Mouse (Mus musculus) limb, embryonic 10.5 days (tissue): ENCODE data around the gene Pde10a. TPM values are rescaled to one million over a fixed set of nuclear protein-coding genes. Genes with fewer than 3 reads are reported as not detected.

Experiments used
- DNase-seq: peaks from one replicate; pipeline ENCODE4 v3.0.0-alpha.2; 2017; ENCODE audit warnings: low spot score
- H3K27ac ChIP-seq: fragments of 300-500 bp; sonication (generic); 2 replicates; pipeline ENCODE4 v1.5.1; 2016; ENCODE audit warnings: mild to moderate bottlenecking
- H3K27me3 ChIP-seq: fragments of 300-500 bp; sonication (generic); 2 replicates; pipeline ENCODE4 v1.6.1; 2016; ENCODE audit warnings: low read depth, mild to moderate bottlenecking; ENCODE audit not compliant: poor library complexity, severe bottlenecking
- H3K36me3 ChIP-seq: fragments of 300-500 bp; sonication (generic); 2 replicates; pipeline ENCODE4 v1.6.1; 2016; ENCODE audit warnings: mild to moderate bottlenecking, moderate library complexity
- H3K4me1 ChIP-seq: fragments of 300-500 bp; sonication (generic); 2 replicates; pipeline ENCODE4 v1.6.1; 2016
- H3K4me3 ChIP-seq: fragments of 300-500 bp; sonication (generic); 2 replicates; pipeline ENCODE4 v1.5.1; 2016; ENCODE audit warnings: mild to moderate bottlenecking, moderate library complexity
- H3K9me3 ChIP-seq: fragments of 300-500 bp; sonication (generic); replicated peaks from 2 replicates; pipeline ENCODE4 v1.6.1; 2016; ENCODE audit warnings: mild to moderate bottlenecking
- WGBS: fragments of 180-500 bp; shearing (Covaris S2); methylation state at CpG from one replicate; pipeline ENCODE4 v1.1.7; 2016; 5-methylcytosine and 5-hydroxymethylcytosine counted together
- polyA plus RNA-seq: library from polyadenylated mRNA; unstranded; fragments of >200 nt; fragmentation: Nextera tagmentation; extraction: Ambion mirVana; gene quantifications from 2 replicates; pipeline ENCODE4 v1.2.1, GENCODE M21; 2016

Gene Pde10a
- polyA plus RNA-seq, 1 experiment from 2014 or later: 1.6 TPM

DNA sequence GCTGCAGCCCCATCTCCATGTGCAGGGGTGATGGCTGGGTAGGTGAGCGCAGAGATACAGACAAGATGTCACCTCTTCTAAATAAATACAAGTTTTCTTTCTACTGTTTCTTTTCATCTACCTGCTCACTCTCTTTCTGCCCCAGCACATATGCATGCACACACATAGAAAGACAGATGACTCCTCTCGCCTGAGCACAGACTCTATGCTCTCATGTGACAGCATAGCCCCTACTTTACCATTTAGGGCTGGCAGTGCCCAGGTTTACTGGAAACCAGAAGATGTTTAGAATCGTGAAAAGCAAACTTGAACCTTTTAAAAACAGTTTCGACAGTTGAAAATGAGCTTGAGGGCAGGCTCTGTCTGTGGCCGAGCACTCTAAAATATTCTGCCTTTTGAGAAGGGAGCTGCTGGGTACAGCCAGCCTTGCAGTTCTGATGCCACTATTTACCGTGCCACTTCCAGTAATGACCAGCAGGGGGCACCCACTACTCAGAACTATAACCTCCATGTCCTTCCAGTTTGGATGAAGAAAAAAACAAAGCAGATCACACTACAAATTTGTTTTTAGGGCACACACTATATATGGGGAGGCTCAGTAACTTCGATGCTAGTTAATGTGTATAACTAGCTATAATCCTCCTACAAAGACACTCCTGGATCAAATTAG, 88.8 kb downstream of the Pde10a start:
- Histone ChIP-seq H3K27me3 (no peaks in the 10 kb centered on the region), H3K36me3 (no peaks in the 10 kb centered on the region), H3K27ac (no peak overlapping the region), H3K4me1 (no peaks in the 10 kb centered on the region), H3K9me3 (no peaks in the 10 kb centered on the region), H3K4me3 (no peak overlapping the region)
- peak; percentile 86 for DNase-seq
- WGBS: 38% methylated on average over 7 of the region's 7 CpGs

DNA sequence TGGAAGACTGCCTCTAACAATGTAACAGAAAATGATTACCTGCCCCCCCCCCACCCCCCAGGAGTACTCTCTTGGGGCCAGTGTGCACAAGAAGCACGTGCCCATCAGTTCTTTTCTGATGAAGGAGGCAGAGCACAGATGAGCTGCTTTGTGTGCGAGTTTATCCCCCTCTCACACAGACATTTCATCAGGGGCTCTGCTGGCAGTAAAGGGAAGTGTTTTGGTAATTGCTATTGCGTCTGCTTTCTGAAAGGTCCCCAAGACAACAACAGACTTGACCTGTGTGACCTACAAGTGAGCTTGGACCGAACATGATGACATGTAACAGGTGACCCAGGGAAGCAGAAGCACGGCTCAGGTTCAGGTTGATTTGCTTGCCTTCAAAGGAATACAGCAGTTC, 95.2 kb downstream of the Pde10a start:
- H3K27ac ChIP-seq: no peak overlapping the region
- 43% methylated on average over 5 of the region's 5 CpGs for WGBS
- DNase-seq: no peak
- H3K36me3 ChIP-seq: no peaks in the 10 kb centered on the region
- H3K27me3 ChIP-seq: no peaks in the 10 kb centered on the region
- no peak overlapping the region for H3K4me3 ChIP-seq
- no peaks in the 10 kb centered on the region for H3K9me3 ChIP-seq
- peaks cover 34% of the 10 kb centered on the region for H3K4me1 ChIP-seq

DNA sequence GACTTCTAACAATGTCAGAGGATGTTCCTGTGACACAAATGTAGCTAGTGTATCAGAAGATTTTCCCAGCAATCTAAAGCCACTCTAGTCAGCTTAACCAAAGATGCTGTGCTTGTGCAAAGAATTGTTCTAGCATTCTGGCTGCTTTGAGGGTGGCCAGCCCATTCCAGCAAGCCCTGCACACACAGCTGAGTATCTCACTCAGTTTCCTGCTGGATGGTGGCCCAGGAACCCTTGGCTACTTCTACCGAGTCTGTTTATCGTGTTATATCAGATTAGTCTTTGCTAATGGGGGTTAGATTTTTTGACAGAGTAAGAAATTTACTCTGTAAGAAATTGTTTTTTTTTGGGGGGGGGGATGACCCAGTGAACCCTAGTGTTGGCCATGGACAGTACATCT, 95.9 kb downstream of the Pde10a start:
- peaks cover 35% of the 10 kb centered on the region for H3K4me1 ChIP-seq
- WGBS: 83% methylated on average over 2 of the region's 2 CpGs
- H3K9me3 ChIP-seq: no peaks in the 10 kb centered on the region
- DNase-seq: no peak
- H3K36me3 ChIP-seq: no peaks in the 10 kb centered on the region
- H3K27ac ChIP-seq: no peak overlapping the region
- H3K27me3 ChIP-seq: no peaks in the 10 kb centered on the region
- no peak overlapping the region for H3K4me3 ChIP-seq

DNA sequence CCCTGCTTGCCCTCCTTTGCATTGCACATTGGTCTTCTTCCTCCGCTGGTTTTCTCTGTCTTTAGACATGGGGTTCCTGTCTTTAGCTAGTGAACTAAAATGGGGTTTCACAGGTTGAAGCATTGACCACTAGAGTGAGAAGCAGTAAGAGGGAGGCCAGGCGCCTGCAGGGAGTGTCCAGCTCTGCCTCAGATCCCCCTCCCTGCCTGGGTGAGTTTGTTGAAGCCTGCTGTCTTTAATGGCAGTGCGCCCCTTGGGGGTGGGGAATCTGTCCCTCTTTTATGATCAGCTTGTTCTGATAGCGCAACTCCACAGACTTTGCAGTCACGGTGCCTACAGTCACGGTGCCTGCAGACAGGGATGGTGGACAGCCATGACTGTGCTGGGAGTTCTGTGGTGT, 96.7 kb downstream of the Pde10a start:
- peak overlapping the region; percentile 70 for H3K27ac ChIP-seq
- peaks cover 38% of the 10 kb centered on the region for H3K4me1 ChIP-seq
- 35% methylated on average over 6 of the region's 6 CpGs for WGBS
- H3K4me3 ChIP-seq: no peak overlapping the region
- H3K9me3 ChIP-seq: no peaks in the 10 kb centered on the region
- DNase-seq: no peak
- no peaks in the 10 kb centered on the region for H3K27me3 ChIP-seq
- H3K36me3 ChIP-seq: no peaks in the 10 kb centered on the region

DNA sequence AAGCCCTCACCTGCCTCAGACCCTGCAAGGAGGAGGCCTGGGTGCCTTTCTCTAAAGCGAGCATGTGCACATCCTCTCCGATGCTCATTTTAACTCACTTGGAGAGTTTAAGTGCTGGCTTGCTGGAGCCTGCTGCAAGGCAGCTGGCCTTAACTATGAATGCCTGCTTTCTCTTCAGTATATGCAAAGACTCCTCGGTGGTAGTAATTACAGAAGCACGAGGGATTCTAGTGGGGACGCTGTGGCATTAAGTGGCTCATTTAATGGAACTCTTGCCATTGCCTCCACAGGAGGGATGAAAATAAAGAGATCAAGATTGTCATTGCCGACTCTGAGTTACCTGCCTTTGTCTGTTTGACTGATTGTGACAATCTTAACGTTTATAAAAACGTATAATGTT, 101.2 kb downstream of the Pde10a start:
- Histone ChIP-seq H3K4me3 (no peak overlapping the region), H3K4me1 (peaks cover 26% of the 10 kb centered on the region), H3K36me3 (no peaks in the 10 kb centered on the region), H3K27ac (no peak overlapping the region), H3K27me3 (no peaks in the 10 kb centered on the region), H3K9me3 (no peaks in the 10 kb centered on the region)
- DNase-seq: no peak
- WGBS: 76% methylated on average over 8 of the region's 8 CpGs

DNA sequence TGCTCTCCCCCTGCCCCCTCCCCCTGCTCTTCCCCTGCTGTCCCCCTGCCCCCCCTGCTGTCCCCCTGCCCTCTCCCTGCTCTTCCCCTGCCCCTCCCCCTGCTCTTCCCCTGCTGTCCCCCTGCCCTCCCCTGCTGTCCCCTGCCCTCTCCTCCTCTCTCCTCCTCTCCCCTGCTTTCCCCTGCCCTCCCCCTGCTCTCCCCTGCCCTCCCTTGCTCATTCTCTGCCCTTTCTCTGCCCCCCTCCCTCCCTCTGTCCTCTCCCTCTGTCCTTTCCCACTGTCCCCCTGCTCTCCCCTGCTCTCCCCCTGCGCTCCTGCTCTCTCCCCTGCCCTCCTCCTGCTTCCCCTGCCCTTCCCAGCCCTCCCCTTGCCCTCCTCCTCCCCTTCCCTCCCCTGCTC, 106.5 kb downstream of the Pde10a start:
- H3K27ac ChIP-seq: no peak overlapping the region
- no peak for DNase-seq
- 70% methylated on average over 1 of the region's 1 CpGs for WGBS
- H3K9me3 ChIP-seq: no peaks in the 10 kb centered on the region
- no peaks in the 10 kb centered on the region for H3K27me3 ChIP-seq
- H3K36me3 ChIP-seq: no peaks in the 10 kb centered on the region
- H3K4me1 ChIP-seq: peaks cover 7% of the 10 kb centered on the region; the same call in 1 of the 2 replicates
- H3K4me3 ChIP-seq: no peak overlapping the region

DNA sequence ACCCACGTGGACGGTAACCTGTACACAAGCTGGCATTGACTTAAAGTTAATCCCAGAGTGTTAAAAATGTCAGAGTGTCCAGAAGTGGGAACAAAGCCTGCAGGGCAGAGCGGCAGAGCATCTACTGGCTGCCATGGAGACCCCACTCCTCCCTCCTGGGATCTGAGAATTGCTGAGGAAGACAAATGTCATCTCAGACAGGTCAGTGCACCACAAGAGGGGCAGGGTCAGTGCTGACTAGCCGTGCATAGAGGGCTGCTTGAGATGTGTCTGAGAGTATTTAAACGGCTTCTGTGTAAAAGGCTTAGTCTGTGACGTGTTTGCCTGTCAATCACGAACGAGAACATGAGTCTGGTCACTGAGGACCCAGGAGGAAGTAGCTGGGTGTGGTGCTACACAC, 108.4 kb downstream of the Pde10a start:
- H3K27me3 ChIP-seq: no peaks in the 10 kb centered on the region
- WGBS: 61% methylated on average over 8 of the region's 8 CpGs
- no peak for DNase-seq

DNA sequence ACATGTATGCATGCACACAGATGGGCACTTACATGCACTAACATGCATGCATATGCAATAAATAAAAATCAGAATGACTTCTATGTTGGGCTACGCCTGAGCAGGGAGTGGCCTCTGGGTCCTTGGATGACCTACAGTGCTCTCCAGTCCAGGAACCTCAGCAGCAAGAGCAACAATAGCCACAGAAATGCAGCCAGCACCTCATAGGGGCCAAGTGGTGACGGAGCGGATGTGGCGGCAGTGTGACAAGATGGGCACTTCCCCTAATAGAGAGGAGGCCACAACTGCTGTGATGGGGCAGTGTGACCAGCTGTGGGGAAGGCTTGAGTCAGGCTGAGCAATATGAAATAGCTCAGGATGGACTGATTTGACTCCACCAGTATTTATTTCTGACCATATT, 109.3 kb downstream of the Pde10a start:
- Histone ChIP-seq H3K27ac (no peak overlapping the region), H3K9me3 (no peaks in the 10 kb centered on the region), H3K4me1 (peaks cover 11% of the 10 kb centered on the region), H3K4me3 (no peak overlapping the region), H3K36me3 (no peaks in the 10 kb centered on the region), H3K27me3 (no peaks in the 10 kb centered on the region)
- 91% methylated on average over 4 of the region's 4 CpGs for WGBS
- no peak for DNase-seq

More for the DNA sequence above, 108.4 kb downstream of the Pde10a start:
- no peak overlapping the region for H3K27ac ChIP-seq
- H3K36me3 ChIP-seq: no peaks in the 10 kb centered on the region
- H3K4me1 ChIP-seq: peaks cover 10% of the 10 kb centered on the region
- no peaks in the 10 kb centered on the region for H3K9me3 ChIP-seq
- H3K4me3 ChIP-seq: no peak overlapping the region

DNA sequence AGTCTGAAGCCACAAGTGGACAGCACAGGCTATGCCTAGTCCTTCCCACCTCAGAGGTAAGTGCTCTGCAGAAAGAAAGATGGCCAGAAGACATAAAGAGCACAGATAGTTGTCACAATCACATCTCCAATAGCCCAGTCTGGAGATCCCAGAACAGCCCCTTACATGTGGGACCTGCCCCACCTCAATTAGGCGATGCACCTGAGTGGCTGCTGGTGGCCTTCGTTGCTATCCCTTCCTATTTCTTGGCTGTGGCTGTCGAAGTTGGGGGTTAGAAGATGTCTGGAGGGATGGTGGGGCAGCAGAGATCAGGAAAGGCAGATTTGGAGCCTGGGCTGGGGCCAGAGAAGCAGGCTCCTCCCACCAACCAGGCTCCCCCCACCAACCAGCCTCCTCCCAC, 111.1 kb downstream of the Pde10a start:
- WGBS: 72% methylated on average over 3 of the region's 3 CpGs
- H3K27me3 ChIP-seq: no peaks in the 10 kb centered on the region
- no peak for DNase-seq

DNA sequence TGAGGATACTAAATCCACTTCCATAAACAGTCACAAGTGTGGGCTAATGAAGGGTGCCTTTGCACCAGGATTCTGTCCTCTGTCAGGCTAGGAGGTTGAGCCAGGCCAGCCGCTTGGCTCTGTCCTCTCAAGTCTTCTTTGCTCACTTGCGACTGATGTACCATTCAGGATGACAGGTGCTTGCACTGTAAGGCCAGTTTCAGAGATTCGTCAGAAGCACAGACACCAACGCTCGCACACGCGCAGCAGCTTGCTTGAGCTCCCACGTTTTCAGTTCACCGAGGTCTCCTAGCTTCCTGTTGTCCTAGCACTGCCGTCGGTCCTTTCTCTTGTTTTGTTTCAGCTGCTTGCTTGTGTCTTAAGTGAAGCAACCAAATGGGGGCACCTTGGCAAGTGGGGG, 111.5 kb downstream of the Pde10a start:
- H3K4me3 ChIP-seq: no peak overlapping the region
- WGBS: 74% methylated on average over 11 of the region's 11 CpGs
- H3K36me3 ChIP-seq: no peaks in the 10 kb centered on the region
- DNase-seq: no peak
- H3K9me3 ChIP-seq: no peaks in the 10 kb centered on the region
- H3K4me1 ChIP-seq: peaks cover 12% of the 10 kb centered on the region
- H3K27ac ChIP-seq: no peak overlapping the region
- no peaks in the 10 kb centered on the region for H3K27me3 ChIP-seq

More for the DNA sequence above, 111.1 kb downstream of the Pde10a start:
- Histone ChIP-seq H3K4me1 (peaks cover 14% of the 10 kb centered on the region), H3K4me3 (no peak overlapping the region), H3K9me3 (no peaks in the 10 kb centered on the region), H3K36me3 (no peaks in the 10 kb centered on the region), H3K27ac (no peak overlapping the region)

DNA sequence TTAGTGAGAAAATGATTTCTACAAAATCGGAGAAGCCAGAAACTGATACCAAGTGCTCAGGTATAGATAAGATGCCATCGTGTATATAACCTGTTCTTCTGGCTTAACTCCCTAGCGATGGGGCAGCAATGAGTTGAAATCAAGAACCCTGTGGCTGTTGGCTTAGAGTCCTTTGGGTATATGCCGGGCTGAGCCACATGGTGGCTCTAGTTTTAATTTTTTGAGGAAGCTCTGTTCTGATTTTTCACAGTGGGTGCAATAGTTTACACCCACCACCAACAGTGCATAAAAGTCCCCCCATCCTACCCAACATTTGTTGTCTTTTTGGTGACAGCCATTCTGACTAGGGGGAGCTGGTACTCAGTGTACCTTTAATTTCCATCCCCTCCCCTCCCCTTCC, 112.0 kb downstream of the Pde10a start:
- WGBS: 74% methylated on average over 4 of the region's 4 CpGs
- no peaks in the 10 kb centered on the region for H3K36me3 ChIP-seq
- no peak for DNase-seq

DNA sequence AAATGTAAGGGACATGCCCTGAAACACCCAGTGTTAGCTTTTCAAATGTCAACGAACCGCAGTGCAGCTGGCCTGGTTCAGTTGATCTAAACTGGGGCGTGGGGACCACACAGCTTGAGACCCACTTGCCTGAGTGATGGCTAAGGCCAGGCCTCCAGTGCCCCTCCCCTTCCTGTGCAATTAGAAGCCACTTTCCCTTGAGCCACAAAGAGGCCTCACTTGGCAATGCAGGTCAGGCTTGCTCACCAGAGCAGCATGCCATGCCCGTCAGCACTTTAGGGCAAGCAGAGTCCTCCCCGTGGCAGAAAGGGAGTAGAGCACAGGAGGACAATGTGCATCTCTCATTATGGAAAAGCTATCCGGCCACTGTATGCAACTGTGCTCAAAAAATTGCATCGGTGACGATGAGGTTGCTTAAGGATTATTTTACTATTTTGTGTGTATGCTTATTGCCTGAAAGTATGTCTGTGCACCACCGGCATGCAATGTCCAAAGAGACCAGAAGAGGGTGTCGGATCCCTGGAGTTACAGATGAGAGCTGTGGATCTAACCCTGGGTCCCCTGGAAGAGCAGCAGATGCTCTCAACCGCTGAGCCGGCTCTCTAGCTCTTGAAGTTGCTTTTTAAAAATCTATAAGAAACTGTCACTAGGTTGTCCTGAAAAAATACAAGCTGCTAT, 114.7 kb downstream of the Pde10a start:
- H3K4me1 ChIP-seq: peaks cover 6% of the 10 kb centered on the region; the same call in 1 of the 2 replicates
- H3K9me3 ChIP-seq: no peaks in the 10 kb centered on the region
- DNase-seq: no peak
- WGBS: 83% methylated on average over 12 of the region's 12 CpGs
- H3K4me3 ChIP-seq: no peak overlapping the region
- H3K27me3 ChIP-seq: no peaks in the 10 kb centered on the region
- H3K27ac ChIP-seq: no peak overlapping the region
- no peaks in the 10 kb centered on the region for H3K36me3 ChIP-seq

More for the DNA sequence above, 112.0 kb downstream of the Pde10a start:
- H3K4me3 ChIP-seq: no peak overlapping the region
- H3K27ac ChIP-seq: no peak overlapping the region
- no peaks in the 10 kb centered on the region for H3K9me3 ChIP-seq
- peaks cover 7% of the 10 kb centered on the region; the same call in 1 of the 2 replicates for H3K4me1 ChIP-seq
- H3K27me3 ChIP-seq: no peaks in the 10 kb centered on the region

DNA sequence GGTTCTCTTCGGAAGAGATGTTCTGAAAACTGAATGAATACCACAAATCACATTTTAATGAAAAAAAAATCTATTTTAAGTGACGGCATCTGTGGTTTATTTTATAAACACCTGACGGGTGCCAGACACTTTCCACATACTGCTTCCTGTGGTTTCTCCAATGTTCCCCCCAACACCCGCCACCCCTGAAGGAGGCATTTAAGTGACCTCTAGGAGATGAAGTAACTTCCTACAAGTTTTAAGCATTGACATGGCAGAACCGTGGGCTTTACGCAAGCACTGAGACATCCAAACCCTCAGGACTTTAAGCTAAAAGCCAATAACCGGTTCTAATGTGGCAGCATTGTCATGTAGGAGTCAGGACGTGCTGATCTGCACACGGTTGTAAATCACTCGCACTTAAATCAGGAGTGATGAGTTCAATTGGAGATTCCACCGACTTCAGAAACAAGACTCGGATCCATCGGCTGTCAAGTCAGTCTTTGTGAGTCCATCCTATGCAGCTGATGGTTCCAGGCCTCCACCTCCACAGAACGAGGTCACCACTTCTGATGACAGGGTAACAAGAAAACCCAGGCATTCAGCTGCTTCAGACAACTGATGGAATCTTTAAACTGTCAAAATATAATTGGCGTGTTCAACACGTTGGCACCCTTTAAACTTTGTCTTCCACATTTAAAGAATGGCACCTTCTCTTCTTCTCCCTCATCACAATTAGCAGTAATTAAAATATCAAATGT, 115.7 kb downstream of the Pde10a start:
- DNase-seq: no peak
- H3K27me3 ChIP-seq: no peaks in the 10 kb centered on the region
- no peak overlapping the region for H3K4me3 ChIP-seq
- no peaks in the 10 kb centered on the region for H3K9me3 ChIP-seq
- 86% methylated on average over 16 of the region's 16 CpGs for whole genome bisulfite sequencing
- no peaks in the 10 kb centered on the region for H3K36me3 ChIP-seq
- H3K27ac ChIP-seq: no peak overlapping the region
- H3K4me1 ChIP-seq: peaks cover 6% of the 10 kb centered on the region; the same call in 1 of the 2 replicates
